ENCODE assay signal across 8 mouse cellular contexts in the genomic region with DNA sequence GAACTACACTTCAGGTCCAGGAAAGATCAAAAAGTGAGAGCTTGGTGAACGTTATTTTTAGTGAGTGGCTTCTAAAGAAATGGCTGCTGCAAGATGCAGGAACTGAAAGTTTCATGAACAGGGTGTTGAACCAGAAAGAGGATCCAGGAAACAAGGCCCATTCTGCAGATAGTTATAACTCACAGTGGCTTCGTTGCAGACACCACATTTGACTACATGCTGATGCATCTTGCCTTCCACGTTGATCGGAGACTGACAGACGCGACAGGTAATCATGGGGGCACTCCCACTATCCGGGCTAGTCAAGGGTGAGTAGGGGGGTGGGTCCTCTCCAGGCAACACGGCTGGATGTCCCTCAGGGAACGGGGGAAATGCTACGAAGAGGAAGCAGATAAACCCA. TPM values are rescaled to one million over a fixed set of nuclear protein-coding genes. Genes with fewer than 3 reads are reported as not detected.
A peak's percentile ranks its signal among the peaks of the same experiment; 100 is the strongest.
DNase-seq lines count a peak whose midpoint lies in the region; ATAC-seq and TF ChIP-seq lines count a peak whose summit lies in the region.

No protein-coding gene starts in this region.

- peaks cover 37% of the 10 kb centered on the region for H3K36me3 ChIP-seq in heart, embryonic 13.5 days
- peaks cover 31% of the 10 kb centered on the region for H3K36me3 ChIP-seq in hindbrain, embryonic 12.5 days

- no peak for TF ChIP-seq CTCF in bone marrow macrophage, adult 2 months (IDR thresholded peaks at IDR 0.05; ENCODE audit: low read depth, low read length)

- no peaks in the 10 kb centered on the region for H3K9me3 ChIP-seq in heart, embryonic 13.5 days
- no peaks in the 10 kb centered on the region for H3K9me3 ChIP-seq in hindbrain, embryonic 12.5 days (replicated peaks)

- intact Hi-C loops in heart, postnatal 14 days (cut with DNase I), result loop anchor here (5.0 kb wide), 2 partner anchors 58 to 123 kb away; partner anchors contain the start of genes Ccnb1ip1, Parp2 and Tep1

- H3K4me2 ChIP-seq in heart, embryonic 13.5 days, result peak overlapping the region; percentile 88
- peak overlapping the region; percentile 85 for H3K4me2 ChIP-seq in hindbrain, embryonic 12.5 days (replicated peaks)

- no peak for DNase-seq in heart, postnatal 14 days
- no peak for DNase-seq in frontal cortex, postnatal 36 days (ENCODE audit: low spot score in 2 of 2)
- no peak for DNase-seq in testis, postnatal 10 days (ENCODE audit: low spot score)

- TF ChIP-seq POLR2A in bone marrow macrophage, adult 2 months (IDR thresholded peaks at IDR 0.05; ENCODE audit: borderline replicate concordance, low read depth, low read length), result no peak

- ATAC-seq in heart, embryonic 13.5 days (ENCODE audit: extremely low read depth, insufficient number of reproducible peaks, low FRiP score, low TSS enrichment), result no peak
- no peak for ATAC-seq in hindbrain, embryonic 12.5 days (ENCODE audit: low FRiP score)
- peak; percentile 17; the same call in 1 of the 2 replicates for ATAC-seq in megakaryocyte, adult 5-6 weeks (ENCODE audit: poor library complexity, severe bottlenecking)
- no peak for ATAC-seq in cerebellum, adult (ENCODE audit: insufficient number of reproducible peaks, low FRiP score, low TSS enrichment)

- no peaks in the 10 kb centered on the region for H3K27me3 ChIP-seq in heart, embryonic 13.5 days (replicated peaks)
- H3K27me3 ChIP-seq in hindbrain, embryonic 12.5 days, result no peaks in the 10 kb centered on the region

- peak overlapping the region; percentile 99 for H3K4me3 ChIP-seq in heart, embryonic 13.5 days
- peak overlapping the region; percentile 84 for H3K4me3 ChIP-seq in bone marrow macrophage, adult 2 months (ENCODE audit: insufficient read depth, low read length)
- peak overlapping the region; percentile 97 for H3K4me3 ChIP-seq in hindbrain, embryonic 12.5 days

- H3K4me1 ChIP-seq in heart, embryonic 13.5 days, result peaks cover 32% of the 10 kb centered on the region
- peaks cover 22% of the 10 kb centered on the region for H3K4me1 ChIP-seq in bone marrow macrophage, adult 2 months (ENCODE audit: control insufficient read depth, insufficient read depth, low read length)
- peaks cover 31% of the 10 kb centered on the region for H3K4me1 ChIP-seq in hindbrain, embryonic 12.5 days

- 13% methylated on average over 10 of the region's 10 CpGs for WGBS in heart, embryonic 13.5 days
- 20% methylated on average over 10 of the region's 10 CpGs for WGBS in hindbrain, embryonic 12.5 days

- peak overlapping the region; percentile 89 for H3K27ac ChIP-seq in heart, embryonic 13.5 days (replicated peaks)
- peak overlapping the region; percentile 81 for H3K27ac ChIP-seq in bone marrow macrophage, adult 2 months (ENCODE audit: insufficient read depth, low read depth, low read length)
- H3K27ac ChIP-seq in hindbrain, embryonic 12.5 days, result peak overlapping the region; percentile 84

- peak overlapping the region; percentile 99 for H3K9ac ChIP-seq in heart, embryonic 13.5 days
- peak overlapping the region; percentile 96 for H3K9ac ChIP-seq in hindbrain, embryonic 12.5 days

RNA-seq across cellular contexts. Expression of gene Pip4p1, which starts 0.7 kb away (rescaled TPM):
- 34.9 and 38.2 TPM in 2 replicates for polyA plus RNA-seq in heart, embryonic 13.5 days (2015; fragmentation: Nextera tagmentation; extraction: Ambion mirVana)
- total RNA-seq in heart, postnatal 14 days (2021), result 10 to 100 TPM; 19.2 to 21.8 TPM
- polyA plus RNA-seq in bone marrow macrophage, adult 2 months (2012; ENCODE audit: insufficient read depth, insufficient read length, missing spikeins), result 131 and 158 TPM in 2 replicates
- polyA plus RNA-seq in hindbrain, embryonic 12.5 days (2016; fragmentation: Nextera tagmentation; extraction: Ambion mirVana), result 71.8 and 79.8 TPM in 2 replicates
- total RNA-seq in megakaryocyte, adult 5-6 weeks (2015), result 115 and 118 TPM in 2 replicates
- 38.5 and 39.9 TPM in 2 replicates for total RNA-seq in megakaryocyte, adult 5-6 weeks (2017)

RNA-seq across cellular contexts. Expression of gene Pnp, which starts 0.9 kb away (rescaled TPM):
- polyA plus RNA-seq in heart, embryonic 13.5 days (2015; fragmentation: Nextera tagmentation; extraction: Ambion mirVana), result 36.5 and 41.3 TPM in 2 replicates
- 10 to 100 TPM; 15.6 to 17.3 TPM for total RNA-seq in heart, postnatal 14 days (2021)
- 219 and 232 TPM in 2 replicates for polyA plus RNA-seq in bone marrow macrophage, adult 2 months (2012; ENCODE audit: insufficient read depth, insufficient read length, missing spikeins)
- polyA plus RNA-seq in hindbrain, embryonic 12.5 days (2016; fragmentation: Nextera tagmentation; extraction: Ambion mirVana), result 38.2 and 39.5 TPM in 2 replicates
- total RNA-seq in megakaryocyte, adult 5-6 weeks (2015), result 329 and 405 TPM in 2 replicates
- total RNA-seq in megakaryocyte, adult 5-6 weeks (2017), result 158 and 204 TPM in 2 replicates

RNA-seq across cellular contexts. Expression of gene Apex1, which starts 5.2 kb away (rescaled TPM):
- polyA plus RNA-seq in heart, embryonic 13.5 days (2015; fragmentation: Nextera tagmentation; extraction: Ambion mirVana), result 148 TPM in 2 replicates
- 10 to 100 TPM; 26.3 to 29.4 TPM for total RNA-seq in heart, postnatal 14 days (2021)
- 16.7 and 21.3 TPM in 2 replicates for polyA plus RNA-seq in bone marrow macrophage, adult 2 months (2012; ENCODE audit: insufficient read depth, insufficient read length, missing spikeins)
- polyA plus RNA-seq in hindbrain, embryonic 12.5 days (2016; fragmentation: Nextera tagmentation; extraction: Ambion mirVana), result 246 and 257 TPM in 2 replicates
- 46.3 and 64.2 TPM in 2 replicates for total RNA-seq in megakaryocyte, adult 5-6 weeks (2015)
- 34.8 and 47.0 TPM in 2 replicates for total RNA-seq in megakaryocyte, adult 5-6 weeks (2017)

RNA-seq across cellular contexts. Expression of gene Osgep, which starts 5.3 kb away (rescaled TPM):
- polyA plus RNA-seq in heart, embryonic 13.5 days (2015; fragmentation: Nextera tagmentation; extraction: Ambion mirVana), result 112 and 131 TPM in 2 replicates
- 10 to 100 TPM; 59.4 to 63.9 TPM for total RNA-seq in heart, postnatal 14 days (2021)
- 51.1 and 57.9 TPM in 2 replicates for polyA plus RNA-seq in bone marrow macrophage, adult 2 months (2012; ENCODE audit: insufficient read depth, insufficient read length, missing spikeins)
- 108 and 122 TPM in 2 replicates for polyA plus RNA-seq in hindbrain, embryonic 12.5 days (2016; fragmentation: Nextera tagmentation; extraction: Ambion mirVana)
- 101 and 107 TPM in 2 replicates for total RNA-seq in megakaryocyte, adult 5-6 weeks (2015)
- 87.9 and 125 TPM in 2 replicates for total RNA-seq in megakaryocyte, adult 5-6 weeks (2017)

RNA-seq across cellular contexts. Expression of gene Gm49342, which starts 14.4 kb away (rescaled TPM):
- not detected in 2 replicates for polyA plus RNA-seq in heart, embryonic 13.5 days (2015; fragmentation: Nextera tagmentation; extraction: Ambion mirVana)
- 10 to 100 TPM; 11.1 to 13.0 TPM for total RNA-seq in heart, postnatal 14 days (2021)
- 7.7 and 45.7 TPM in 2 replicates for polyA plus RNA-seq in bone marrow macrophage, adult 2 months (2012; ENCODE audit: insufficient read depth, insufficient read length, missing spikeins)
- not detected in 2 replicates for polyA plus RNA-seq in hindbrain, embryonic 12.5 days (2016; fragmentation: Nextera tagmentation; extraction: Ambion mirVana)
- 43.8 TPM in 1 of 2 replicates, not detected in the other for total RNA-seq in megakaryocyte, adult 5-6 weeks (2015)
- total RNA-seq in megakaryocyte, adult 5-6 weeks (2017), result 161 and 177 TPM in 2 replicates
